Mouse (Mus musculus) hematopoietic stem cell, adult 5-6 weeks (primary cell): ENCODE results near the gene S100z. TPM values are rescaled to one million over a fixed set of nuclear protein-coding genes. Genes with fewer than 3 reads are reported as not detected.

Source experiments
- ATAC-seq, 2 experiments: fragments of 125-278 bp in 1 of 2; replicated peaks in 1 of 2; 2 replicates each; pipeline ENCODE4 v1.8.0; 2016 to 2017; ENCODE audit warnings: inconsistent platforms in 2 of 2, mild to moderate bottlenecking in 2 of 2, moderate number of reproducible peaks in 2 of 2, low read depth in 1 of 2, moderate TSS enrichment in 1 of 2; ENCODE audit not compliant: low FRiP score in 2 of 2, poor library complexity in 2 of 2, severe bottlenecking in 2 of 2, insufficient read depth in 1 of 2, low TSS enrichment in 1 of 2
- total RNA-seq: library from RNA; stranded (forward); fragments of 172-1452, 232-1000 nt; gene quantifications from 2 replicates; pipeline ENCODE4 v1.2.3, GENCODE M21; 2017

S100z gene
- total RNA-seq, 1 experiment from 2014 or later = not detected

DNA sequence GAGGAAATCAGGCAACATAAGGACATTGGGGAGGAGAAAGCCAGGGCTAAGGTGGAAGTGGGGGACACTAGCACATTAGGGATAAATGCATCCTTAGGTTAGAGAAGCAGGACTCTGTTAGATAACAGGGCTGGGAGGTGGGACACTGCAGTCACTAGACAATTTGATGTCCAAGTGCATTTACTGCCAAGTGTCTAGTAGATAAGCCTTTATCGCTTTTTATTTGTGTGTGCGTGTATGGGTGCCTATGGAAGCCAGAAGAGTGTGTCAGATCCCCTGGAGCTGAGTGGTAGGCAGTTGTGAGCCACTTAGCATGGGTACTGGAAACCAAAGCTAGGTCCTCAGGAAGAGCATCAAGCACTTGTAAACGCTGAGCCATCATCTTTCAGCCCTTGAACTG is 4.2 kb downstream of the S100z start:
- ATAC-seq = no peak

DNA sequence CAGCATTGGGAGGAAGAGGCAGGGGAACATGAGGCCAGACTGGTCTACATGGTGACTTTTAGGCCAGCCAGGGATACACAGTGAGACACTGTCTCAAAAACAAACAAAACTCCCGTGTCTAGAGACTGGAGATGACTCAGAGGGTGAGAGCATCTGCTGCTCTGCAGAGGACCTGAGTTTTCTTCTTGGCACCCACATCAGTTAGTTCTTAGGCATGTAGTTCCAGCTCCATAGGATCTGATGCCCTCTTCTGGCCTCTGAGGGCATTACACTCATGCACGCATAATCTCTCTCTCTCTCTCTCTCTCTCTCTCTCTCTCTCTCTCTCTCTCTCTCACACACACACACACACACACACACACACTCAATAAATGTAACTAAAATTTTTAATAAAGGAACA is 7.6 kb downstream of the S100z start:
- no peak for ATAC-seq

- no peak for ATAC-seq
Observed at GRCm38 (mm10) chr13:95451529-95451928, 27.0 kb downstream of the S100z start.

DNA sequence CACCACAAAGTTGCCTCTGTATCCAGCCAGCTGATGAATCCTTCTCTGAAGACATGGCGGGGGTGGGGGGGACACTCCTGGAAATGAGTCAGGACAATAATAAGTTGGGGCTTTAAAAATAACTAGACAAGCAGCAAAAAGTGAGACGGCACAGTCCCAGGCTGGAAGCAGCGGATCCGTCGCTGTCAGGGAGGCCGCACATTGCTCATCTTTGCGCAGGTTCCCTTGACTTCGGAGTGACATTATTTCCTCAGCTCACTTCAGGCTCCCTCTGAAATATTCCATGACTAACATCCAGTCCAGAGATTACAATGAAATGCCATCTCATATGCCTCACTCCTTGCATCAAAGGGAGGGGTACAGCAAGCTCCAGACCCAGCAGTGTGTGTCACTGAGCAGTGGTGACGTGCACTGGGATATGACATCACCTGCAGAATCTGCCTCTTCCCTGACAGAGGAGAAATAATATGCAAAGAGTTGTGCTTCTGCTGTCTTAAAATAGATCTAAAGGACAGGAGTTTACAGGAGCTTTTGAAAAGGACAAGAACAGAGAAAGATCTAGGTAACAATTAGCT is 27.8 kb downstream of the S100z start:
- no peak for ATAC-seq

GRCm38 (mm10) chr13:95449730-95450129 is 28.8 kb downstream of the S100z start:
- ATAC-seq = no peak

GRCm38 (mm10) chr13:95444824-95445223 is 33.7 kb downstream of the S100z start, which contains the start of gene Crhbp:
TSS of gene Crhbp (minus strand) at chr13:95444924.
- no peak for ATAC-seq

DNA sequence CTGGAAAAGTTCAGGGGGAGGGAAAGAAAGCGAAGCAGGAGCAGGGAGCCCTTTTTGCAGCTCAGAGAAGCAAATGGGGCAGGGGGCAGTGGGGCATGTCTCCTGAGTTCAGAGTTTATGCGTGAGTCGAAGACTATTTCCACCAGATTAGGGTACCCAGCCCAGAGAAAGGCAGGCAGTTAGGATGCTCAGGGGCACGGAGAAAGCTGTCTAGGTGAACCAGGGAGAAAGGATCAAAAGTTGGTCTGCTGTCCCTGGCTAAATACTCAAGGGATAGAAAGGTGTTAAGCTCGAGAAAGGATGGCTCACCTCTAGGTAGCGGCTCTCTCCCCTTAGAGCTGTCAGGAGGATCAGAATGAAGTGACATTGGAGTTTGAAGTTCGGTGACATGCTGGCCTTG is 34.2 kb downstream of the S100z start:
- no peak for ATAC-seq

GRCm38 (mm10) chr13:95443376-95444233 is 34.9 kb downstream of the S100z start:
- ATAC-seq = 0 out of 4 replicates have a peak, but pooled peaks of 1 of the 2 experiments have one; percentile 22

GRCm38 (mm10) chr13:95442901-95443300 is 35.6 kb downstream of the S100z start:
- no peak for ATAC-seq

DNA sequence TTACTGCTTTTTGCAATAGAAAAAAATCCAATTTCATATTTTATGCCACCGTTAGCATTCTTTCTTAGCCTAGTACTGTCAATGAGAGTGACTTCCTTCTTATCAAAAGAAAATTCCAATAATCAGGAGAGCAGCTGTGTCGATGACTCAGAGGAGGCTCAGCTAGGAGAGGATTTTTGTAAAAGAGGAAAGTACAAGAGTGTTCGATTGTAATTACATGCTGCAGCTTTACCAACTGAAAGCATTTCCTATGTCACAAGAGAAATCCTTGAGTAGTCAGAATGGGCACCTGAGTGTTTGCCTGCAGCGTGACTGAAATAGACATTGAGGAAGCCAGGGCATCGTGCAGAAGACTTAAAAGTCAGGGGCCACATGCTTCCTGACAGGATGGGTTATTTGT is 39.0 kb downstream of the S100z start:
- no peak for ATAC-seq

- no peak for ATAC-seq
Observed at GRCm38 (mm10) chr13:95431760-95432159, 46.8 kb downstream of the S100z start.

DNA sequence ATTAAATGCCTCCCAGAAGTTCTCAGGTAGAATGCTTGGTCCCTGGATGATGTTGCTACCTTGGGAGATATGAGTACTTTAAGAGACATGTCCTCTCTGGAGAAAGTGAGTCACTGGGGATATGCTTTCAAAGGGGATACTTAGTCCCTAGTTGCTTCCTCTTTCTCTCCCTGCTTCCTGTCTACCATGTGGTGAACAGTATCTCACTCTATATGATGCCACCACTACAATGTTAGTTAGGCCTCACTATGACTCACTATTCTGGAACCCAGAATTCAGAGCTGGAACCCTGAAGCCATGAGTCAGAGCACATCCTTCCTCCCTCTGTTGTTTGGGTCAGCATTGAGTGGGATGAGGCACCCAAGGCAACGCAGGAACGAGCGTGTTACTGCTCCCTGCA is 51.0 kb downstream of the S100z start:
- no peak for ATAC-seq

Other genes starting within 250 kb of the S100z start
- gene Pde8b, start 228.4 kb downstream of the S100z start, total RNA-seq = 0.13 TPM in 1 of 2 replicates, not detected in the other
- gene Zbed3, start 155.1 kb downstream of the S100z start, total RNA-seq = 10.4 and 12.5 TPM in 2 replicates
- 47.8 and 54.0 TPM in 2 replicates for gene Aggf1, start 103.4 kb downstream of the S100z start, total RNA-seq
- gene Crhbp, start 33.8 kb downstream of the S100z start, total RNA-seq = not detected in 2 replicates
- not detected in 2 replicates for gene F2rl1, start 46.5 kb upstream of the S100z start, total RNA-seq
- 29.5 and 39.1 TPM in 2 replicates for gene F2r, start 139.8 kb upstream of the S100z start, total RNA-seq
- gene F2rl2, start 218.1 kb upstream of the S100z start, total RNA-seq = 1.4 and 1.8 TPM in 2 replicates